Mouse (Mus musculus) spleen, postnatal 4 days (tissue): Measurements from ENCODE around the gene Madd.
A peak's percentile ranks its signal among the peaks of the same experiment; 100 is the strongest.

Experiments used
- DNase-seq, 2 experiments: peaks; one replicate each; pipeline ENCODE4 v3.0.0; 2022; ENCODE audit warnings: low spot score in 2 of 2

The Madd gene

DNA sequence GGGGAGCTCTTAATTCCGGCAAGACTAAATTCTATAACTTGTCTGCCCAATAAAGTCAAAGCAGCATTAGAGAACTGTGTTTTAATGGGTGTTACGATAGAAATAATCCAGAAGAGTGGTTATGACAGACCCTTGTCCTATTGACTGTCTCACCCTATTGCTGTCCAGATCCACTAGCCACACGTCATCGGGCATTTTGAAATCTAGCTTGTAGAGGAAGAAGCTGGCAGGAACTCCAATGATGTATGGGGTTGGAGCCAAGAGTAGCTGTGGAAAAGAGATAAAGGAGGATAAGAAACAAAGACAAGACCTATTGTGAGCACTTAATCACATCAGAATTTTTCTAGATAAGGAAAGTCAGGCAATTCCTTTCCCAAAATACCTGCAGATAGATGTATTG, 8.1 kb downstream of the Madd start:
- no peak for DNase-seq

GRCm38 (mm10) chr2:91169587-91170322, 13.9 kb downstream of the Madd start:
- no peak for DNase-seq

- no peak for DNase-seq
Measured at GRCm38 (mm10) chr2:91167629-91168028, 16.0 kb downstream of the Madd start.

- DNase-seq = no peak
Measured at GRCm38 (mm10) chr2:91164991-91165390, 18.6 kb downstream of the Madd start.

DNA sequence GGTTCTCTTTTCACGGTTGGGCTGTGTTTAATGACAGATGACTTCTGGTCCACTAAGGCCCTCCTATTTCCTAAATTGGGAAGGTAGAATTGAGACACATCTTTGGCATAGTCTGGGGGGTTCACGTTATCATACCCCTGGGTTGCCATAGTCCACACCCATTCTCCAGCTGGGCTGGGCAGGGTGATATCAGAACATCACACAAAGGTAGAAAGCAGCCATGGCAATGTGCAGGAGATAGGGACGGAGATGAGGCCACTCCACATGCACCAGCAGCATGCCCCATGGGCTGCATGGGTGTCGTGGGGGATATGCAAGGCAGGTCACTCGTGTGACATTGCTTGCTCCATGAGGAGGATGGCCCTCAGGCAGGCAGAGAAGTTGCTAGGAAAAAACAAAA, 20.1 kb downstream of the Madd start:
- no peak for DNase-seq

GRCm38 (mm10) chr2:91162952-91163351, 20.7 kb downstream of the Madd start:
- DNase-seq = no peak

DNA sequence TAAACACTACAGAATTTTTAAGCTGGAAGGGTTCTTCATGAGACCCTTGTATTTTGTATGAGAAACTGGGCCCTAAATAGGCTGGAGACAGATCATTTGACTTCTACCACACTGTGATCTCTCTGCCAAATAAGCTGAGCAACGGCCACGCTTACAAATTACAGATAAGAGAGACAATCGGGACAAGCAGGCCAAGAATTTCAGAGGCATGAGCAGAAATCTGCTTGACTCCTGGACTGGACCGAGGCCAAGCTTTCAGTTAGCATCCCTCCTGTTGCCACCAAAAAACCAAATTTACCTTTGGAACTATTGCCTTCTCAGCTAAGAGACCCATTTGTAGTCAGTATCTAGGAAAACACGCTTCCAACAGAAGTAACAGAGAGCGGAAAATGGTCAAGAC, 23.0 kb downstream of the Madd start:
- no peak for DNase-seq

DNA sequence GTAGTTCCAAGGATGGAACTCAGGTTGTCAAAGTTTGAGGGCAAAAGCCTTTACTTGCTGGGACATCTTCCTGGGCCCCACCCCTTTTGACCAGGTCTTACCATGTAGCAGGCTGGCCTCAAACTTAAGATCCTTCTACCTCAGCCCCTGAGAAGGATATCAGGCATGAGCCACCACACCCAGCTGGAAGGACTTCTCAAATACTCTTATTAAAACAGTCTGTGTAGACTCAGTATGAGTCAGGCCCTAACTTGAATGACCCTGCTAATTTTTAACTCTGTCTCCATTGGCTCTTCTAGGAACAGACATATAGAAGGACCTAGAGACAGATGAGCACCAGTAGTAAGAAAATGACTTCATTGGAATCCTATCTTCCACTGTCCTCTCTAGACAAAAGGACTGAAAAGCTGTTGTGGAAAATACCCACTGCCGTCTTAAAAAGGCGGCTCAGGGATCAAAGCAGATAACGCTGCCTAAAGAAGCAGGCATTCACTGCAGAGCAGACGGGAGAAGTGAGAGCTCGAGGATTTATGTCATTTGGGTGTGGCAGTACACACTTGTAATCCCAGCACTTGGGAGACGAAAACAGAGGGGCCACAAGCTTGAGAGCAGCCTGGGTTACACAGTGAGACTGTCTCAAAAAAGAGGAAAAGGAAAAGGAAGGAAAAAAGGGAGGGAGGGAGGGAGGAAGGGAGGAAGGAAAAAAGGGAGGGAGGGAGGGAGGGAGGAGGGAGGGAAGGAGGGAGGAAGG, 26.5 kb downstream of the Madd start:
- no peak for DNase-seq

DNA sequence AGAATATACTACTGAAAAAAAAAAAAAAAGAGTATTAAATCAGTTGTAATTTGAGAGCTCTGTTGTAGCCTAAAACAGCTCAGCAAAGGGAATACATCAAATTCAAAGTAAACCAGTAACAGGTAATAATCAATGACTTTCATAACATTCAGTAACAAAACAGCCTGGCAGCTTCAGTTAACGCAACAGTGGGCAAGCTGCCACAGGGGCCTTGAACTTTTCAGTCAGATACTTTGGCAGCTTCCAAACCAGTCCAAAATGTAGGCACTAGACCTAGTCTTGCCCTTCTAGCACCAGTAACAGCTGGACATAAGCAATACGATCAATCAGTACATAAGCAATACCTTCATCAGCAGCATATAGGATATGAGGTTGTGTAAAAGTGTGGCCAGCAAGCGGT, 29.5 kb downstream of the Madd start:
- no peak for DNase-seq

DNA sequence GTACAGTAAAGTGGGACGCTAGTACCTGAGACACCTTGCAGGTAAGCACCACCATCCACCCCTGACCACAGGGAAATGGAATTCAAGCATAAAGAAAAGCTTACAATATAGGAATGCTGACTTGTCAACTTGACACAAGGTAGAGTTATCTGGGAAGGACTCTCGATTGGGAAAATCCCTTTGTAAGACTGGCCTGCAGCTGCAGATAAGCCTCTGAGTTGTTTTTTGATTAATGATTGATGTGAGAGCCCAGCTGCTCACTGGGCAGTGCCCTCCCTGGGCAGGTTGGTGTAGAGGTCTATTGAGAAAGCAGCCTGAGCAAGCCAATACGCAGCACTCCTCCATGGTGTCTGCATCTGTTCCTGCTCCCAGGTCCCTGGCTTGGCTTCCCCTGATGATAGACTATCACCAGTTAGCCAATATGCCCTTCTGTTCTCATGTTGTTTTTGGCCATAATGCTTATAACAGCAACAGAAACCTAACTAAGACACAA, 30.7 kb downstream of the Madd start:
- no peak for DNase-seq

DNA sequence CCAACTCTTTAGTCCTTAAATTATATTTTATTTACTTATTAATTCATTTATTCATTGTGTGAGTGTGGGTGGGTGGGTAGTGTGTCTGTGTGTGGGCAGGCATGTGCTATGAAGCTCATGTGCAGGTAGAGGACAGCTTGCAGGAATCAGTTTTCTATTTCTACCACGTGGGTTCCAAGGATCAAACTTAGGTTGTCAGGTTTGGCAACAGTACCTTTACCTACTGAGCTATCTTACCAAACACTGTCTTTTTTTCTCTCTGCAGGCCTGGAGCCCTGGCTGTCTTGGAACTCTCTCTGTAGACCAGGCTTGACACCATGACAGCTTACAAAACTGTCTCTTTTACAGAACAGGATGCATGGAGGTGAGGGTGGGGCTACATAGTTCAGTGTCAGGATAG, 32.3 kb downstream of the Madd start:
- no peak for DNase-seq

DNA sequence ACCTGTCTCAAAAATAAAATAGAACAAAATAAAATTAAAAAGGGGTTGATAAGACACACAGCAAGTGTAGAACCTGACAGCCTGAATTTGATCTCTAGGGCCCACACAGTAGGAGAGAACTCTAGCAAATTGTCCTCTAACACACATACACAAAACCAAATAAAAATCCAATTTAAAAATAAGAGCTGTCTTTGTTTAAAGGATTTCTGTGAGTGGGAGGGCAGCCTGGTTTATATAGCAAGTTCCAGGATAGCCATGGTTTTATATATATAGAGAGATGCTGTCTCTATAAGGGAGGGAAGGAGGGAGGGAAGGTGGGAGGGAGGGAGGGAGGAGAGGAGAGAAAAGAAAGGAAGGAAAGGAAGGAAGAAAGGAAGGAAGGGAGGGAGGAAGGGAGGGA, 35.5 kb downstream of the Madd start:
- DNase-seq = no peak

- peak in 1 of 2 experiments; percentile 52 for DNase-seq
Measured at GRCm38 (mm10) chr2:91143401-91143800, 40.2 kb downstream of the Madd start.

DNA sequence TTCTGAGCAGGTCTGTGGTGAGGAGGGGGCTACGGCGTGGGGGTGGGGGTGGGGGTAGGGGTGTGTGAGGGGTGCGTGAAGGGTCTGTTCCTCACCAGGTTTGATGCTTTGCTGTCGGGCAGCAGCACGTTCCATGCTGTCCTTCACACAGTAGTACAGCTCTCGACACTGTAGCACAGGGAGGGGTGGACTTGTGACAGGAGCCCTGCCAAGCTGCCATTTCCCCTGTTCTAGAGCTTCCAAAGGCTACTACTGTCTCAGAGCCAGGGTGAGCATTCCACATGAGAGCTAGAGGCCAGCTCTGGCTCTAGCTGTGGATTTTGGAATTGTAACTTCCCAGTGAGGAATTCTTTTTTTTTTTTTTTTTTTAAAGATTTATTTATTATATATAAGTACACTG, 40.7 kb downstream of the Madd start:
- DNase-seq = no peak

DNA sequence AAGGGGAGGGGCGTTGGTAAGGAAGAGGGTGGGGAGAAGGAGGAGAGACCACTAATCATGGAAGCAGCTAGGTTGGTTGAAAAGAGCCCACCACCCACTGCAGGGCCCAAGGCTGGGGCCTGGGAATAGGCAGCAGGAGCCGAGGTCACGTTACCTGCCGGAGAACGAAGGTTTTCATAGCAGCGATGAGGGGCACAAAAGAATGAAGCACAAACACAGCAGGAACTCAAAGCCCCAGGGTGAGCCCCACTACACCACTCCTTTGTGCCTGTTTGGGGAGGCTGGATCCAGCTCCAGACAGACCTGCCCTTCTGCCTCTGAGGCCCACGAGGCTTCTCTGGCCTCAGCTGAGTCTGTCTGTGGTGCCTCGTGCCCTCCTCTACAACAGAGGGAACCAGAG, 43.9 kb downstream of the Madd start:
- no peak for DNase-seq

DNA sequence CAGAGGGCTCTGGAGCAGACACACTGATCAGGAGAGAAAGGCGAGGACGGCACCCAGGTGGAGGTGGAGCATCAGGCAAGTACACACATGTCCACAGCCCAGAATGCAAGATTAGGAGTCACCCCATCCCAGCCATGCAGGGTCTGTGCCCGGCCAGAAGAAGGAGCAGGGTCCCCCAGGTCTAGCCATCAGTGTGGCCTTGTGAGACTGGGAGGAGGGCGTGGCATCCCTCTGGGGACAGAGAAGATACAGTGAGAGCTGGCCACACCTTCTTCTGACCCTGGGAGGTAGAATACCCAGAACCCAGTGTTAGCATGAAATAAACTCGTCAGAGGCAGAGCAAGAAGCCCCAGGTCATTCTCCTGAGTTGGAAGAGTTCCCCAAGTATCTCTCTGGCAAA, 44.3 kb downstream of the Madd start:
- no peak for DNase-seq

- no peak for DNase-seq
Measured at GRCm38 (mm10) chr2:91137481-91137880, 46.2 kb downstream of the Madd start.

DNA sequence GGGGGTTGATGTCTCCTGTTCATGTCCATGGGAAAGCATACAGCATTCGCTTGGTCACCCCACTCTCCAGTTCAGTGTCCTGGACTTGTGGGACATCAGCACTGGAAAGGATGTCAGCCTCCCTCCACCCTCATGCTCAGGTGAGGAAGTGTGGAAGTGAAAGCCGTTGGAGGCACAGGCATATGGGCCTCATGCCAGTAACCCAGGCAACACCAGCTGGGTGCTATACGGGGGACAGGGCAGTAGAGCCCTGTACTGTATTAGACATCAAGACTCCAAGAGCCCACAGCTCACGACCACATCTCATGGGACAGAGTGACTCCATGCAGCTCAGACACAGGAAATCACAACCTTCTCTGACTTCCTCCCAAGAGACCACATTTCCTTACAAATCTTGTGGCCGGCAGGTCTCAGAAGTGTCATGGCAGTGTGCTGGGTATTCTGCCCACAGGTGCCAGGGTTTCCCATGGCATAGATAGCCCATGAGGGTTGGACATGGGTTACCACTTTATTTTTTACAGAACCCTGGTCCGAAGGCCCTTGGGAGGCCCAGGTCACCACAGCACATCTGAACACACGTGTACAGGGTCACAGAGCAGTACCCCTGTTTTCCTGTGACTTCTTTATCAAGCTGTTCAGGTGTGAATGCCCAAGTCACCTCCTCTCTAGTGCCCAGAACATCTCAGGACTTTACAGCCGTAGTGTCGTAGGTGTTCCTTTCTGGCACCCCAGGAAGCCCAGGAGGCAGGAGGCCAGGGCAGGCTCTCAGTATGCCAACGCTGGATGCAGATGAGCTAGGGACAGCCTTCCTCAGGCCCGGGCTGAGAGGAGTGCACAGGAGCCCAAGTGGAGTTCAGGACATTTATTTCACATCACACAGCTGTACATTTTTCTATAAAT, 46.9 kb downstream of the Madd start:
- DNase-seq = no peak

DNA sequence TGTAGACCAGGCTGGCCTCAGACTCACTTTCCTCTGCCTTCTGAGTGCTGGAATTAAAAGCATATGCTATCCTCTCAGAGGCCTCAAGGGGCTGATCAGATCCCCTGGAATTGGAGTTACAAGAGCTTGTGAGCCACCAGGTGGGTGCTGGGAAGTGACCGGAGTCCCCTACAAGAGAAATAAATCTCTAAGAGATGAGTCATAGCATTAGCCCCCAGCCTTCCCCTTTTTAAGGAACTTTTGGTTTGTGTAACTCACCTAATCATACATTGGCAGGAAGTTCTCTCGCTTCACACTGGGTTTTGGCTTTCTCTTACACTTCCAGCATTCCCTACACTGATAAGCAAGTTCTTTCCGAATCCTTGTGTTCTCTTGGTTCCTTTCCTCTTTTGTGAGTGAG, 51.6 kb downstream of the Madd start:
- no peak for DNase-seq

GRCm38 (mm10) chr2:91131251-91131650, 52.4 kb downstream of the Madd start:
- no peak for DNase-seq

DNA sequence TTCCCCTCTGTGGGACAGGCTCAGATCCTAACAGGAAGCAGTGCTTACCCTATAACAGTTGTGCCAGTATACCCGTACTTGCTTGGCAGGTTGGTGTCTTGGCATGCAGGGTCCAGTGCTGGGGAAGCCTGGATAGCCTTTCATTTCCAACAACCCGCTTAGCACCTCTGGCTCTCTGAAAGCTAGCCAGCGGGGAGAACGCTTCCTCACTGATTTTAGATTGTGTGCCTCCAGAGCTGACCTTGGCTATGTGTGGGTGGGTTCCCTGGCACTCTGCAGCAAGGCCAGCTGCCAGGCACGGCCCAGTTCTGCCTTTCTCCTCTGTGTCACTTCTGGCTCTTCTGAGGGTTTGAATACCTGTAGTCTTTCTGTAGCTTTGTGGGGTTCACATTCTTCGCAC, 53.5 kb downstream of the Madd start:
- no peak for DNase-seq

DNA sequence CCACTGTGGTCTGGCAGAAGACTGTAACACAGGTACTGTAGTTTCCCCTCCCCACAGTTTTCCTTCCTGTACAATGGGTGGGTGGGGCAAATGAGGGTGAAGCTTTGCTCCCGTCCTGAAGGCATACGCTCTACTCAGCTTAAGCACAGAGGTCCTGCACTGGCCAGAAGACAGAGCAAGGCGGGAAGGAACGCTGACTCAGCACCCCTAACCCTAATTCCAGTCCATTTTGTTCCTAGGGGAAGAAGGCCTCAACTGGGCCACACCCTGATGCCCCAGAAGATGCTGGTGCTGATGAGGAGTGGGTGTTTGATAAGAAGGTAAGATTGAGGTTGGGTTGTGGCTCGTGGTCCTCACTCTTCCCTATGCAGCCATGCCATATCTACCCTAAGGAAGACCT, 54.9 kb downstream of the Madd start:
- no peak for DNase-seq
